Mouse (Mus musculus): ENCODE measurements around the gene Hacd2.
A peak's percentile ranks its signal among the peaks of the same experiment; 100 is the strongest.

The Hacd2 gene

GRCm38 (mm10) chr16:35055194-35055506, 32.9 kb downstream of the Hacd2 start:
- no peak for DNase-seq (ENCODE audit: low spot score in 2 of 2)

- DNase-seq (ENCODE audit: low spot score in 2 of 2) = no peak
Measured at GRCm38 (mm10) chr16:35055861-35056260, 33.6 kb downstream of the Hacd2 start.

GRCm38 (mm10) chr16:35056306-35056705, 34.1 kb downstream of the Hacd2 start:
- no peak for DNase-seq (ENCODE audit: low spot score in 2 of 2)

GRCm38 (mm10) chr16:35056786-35057185, 34.6 kb downstream of the Hacd2 start:
- no peak for DNase-seq (ENCODE audit: low spot score in 2 of 2)

GRCm38 (mm10) chr16:35061017-35061416, 38.8 kb downstream of the Hacd2 start:
- DNase-seq (ENCODE audit: low spot score in 2 of 2) = peak in 1 of 2 experiments; percentile 22

- no peak for DNase-seq (ENCODE audit: low spot score in 2 of 2)
Measured at GRCm38 (mm10) chr16:35065724-35066123, 43.5 kb downstream of the Hacd2 start.

GRCm38 (mm10) chr16:35067095-35067494, 44.9 kb downstream of the Hacd2 start:
- DNase-seq (ENCODE audit: low spot score in 2 of 2) = no peak

- no peak for DNase-seq (ENCODE audit: low spot score in 2 of 2)
Measured at GRCm38 (mm10) chr16:35067631-35068030, 45.4 kb downstream of the Hacd2 start.

GRCm38 (mm10) chr16:35068886-35069285, 46.7 kb downstream of the Hacd2 start:
- no peak for DNase-seq (ENCODE audit: low spot score in 2 of 2)

GRCm38 (mm10) chr16:35074436-35074835, 52.2 kb downstream of the Hacd2 start:
- no peak for DNase-seq (ENCODE audit: low spot score in 2 of 2)

GRCm38 (mm10) chr16:35075643-35076042, 53.4 kb downstream of the Hacd2 start:
- no peak for DNase-seq (ENCODE audit: low spot score in 2 of 2)

GRCm38 (mm10) chr16:35093500-35093899, 71.3 kb downstream of the Hacd2 start:
- no peak for DNase-seq (ENCODE audit: low spot score in 2 of 2)

GRCm38 (mm10) chr16:35097870-35098530, 75.8 kb downstream of the Hacd2 start:
- no peak for DNase-seq (ENCODE audit: low spot score in 2 of 2)

- no peak for DNase-seq (ENCODE audit: low spot score in 2 of 2)
Measured at GRCm38 (mm10) chr16:35101751-35102420, 79.7 kb downstream of the Hacd2 start.

- DNase-seq (ENCODE audit: low spot score in 2 of 2) = no peak
Measured at GRCm38 (mm10) chr16:35102866-35103620, 80.8 kb downstream of the Hacd2 start.

GRCm38 (mm10) chr16:35107985-35108384, 85.8 kb downstream of the Hacd2 start:
- no peak for DNase-seq (ENCODE audit: low spot score in 2 of 2)

GRCm38 (mm10) chr16:35109156-35109555, 86.9 kb downstream of the Hacd2 start:
- DNase-seq (ENCODE audit: low spot score in 2 of 2) = no peak

GRCm38 (mm10) chr16:35109656-35110291, 87.5 kb downstream of the Hacd2 start:
- no peak for DNase-seq (ENCODE audit: low spot score in 2 of 2)

GRCm38 (mm10) chr16:35110410-35111142, 88.3 kb downstream of the Hacd2 start:
- peak; percentile 59 to 78 for DNase-seq (ENCODE audit: low spot score in 2 of 2)

GRCm38 (mm10) chr16:35111143-35111620, 89.0 kb downstream of the Hacd2 start:
- DNase-seq (ENCODE audit: low spot score in 2 of 2) = peak in 1 of 2 experiments; percentile 29

GRCm38 (mm10) chr16:35113496-35113895, 91.3 kb downstream of the Hacd2 start:
- DNase-seq (ENCODE audit: low spot score in 2 of 2) = no peak

Data from spleen, postnatal 10 days (tissue).